Mouse (Mus musculus): Measurements from ENCODE around the gene Gtf2h4. TPM values are rescaled to one million over a fixed set of nuclear protein-coding genes. Genes with fewer than 3 reads are reported as not detected.

Gene Gtf2h4
- total and polyA plus RNA-seq, 2 experiments from 2014 or later, result 18.0 to 24.2 TPM

- Histone ChIP-seq H3K9me3 (replicated peaks; ENCODE audit: control insufficient read depth, low read length) (no peaks in the 10 kb centered on the region), H3K27ac (ENCODE audit: low read depth) (peak overlapping the region; percentile 53; the same call in 1 of the 2 replicates), H3K4me3 (ENCODE audit: low read depth, low read length) (peak overlapping the region; percentile 17; the same call in 1 of the 2 replicates), H3K9ac (replicated peaks; ENCODE audit: low read depth, low read length) (no peak overlapping the region), H3K36me3 (replicated peaks; ENCODE audit: control insufficient read depth, insufficient read depth, low read length) (no peaks in the 10 kb centered on the region), H3K4me1 (ENCODE audit: control insufficient read depth, insufficient read depth) (peaks cover 4% of the 10 kb centered on the region; the same call in 1 of the 2 replicates), H3K27me3 (ENCODE audit: control insufficient read depth, insufficient read depth, low read length) (0 out of 2 replicates have a peak, but pooled peaks cover 9% of the 10 kb centered on the region), H3K4me2 (ENCODE audit: low read depth, low read length) (peak overlapping the region; percentile 52)
- no peak for TF ChIP-seq CTCF (IDR thresholded peaks at IDR 0.05; ENCODE audit: low read depth)
- no peak for TF ChIP-seq EP300 (IDR thresholded peaks at IDR 0.05; ENCODE audit: low read depth)
- ATAC-seq (ENCODE audit: insufficient read depth, low read depth) (peak; percentile 90), DNase-seq (ENCODE audit: low spot score) (peak; percentile 88)
- 14% methylated on average over 14 of the region's 14 CpGs for WGBS
Measured at GRCm38 (mm10) chr17:35638475-35639190, 34.9 kb downstream of the Gtf2h4 start.

DNA sequence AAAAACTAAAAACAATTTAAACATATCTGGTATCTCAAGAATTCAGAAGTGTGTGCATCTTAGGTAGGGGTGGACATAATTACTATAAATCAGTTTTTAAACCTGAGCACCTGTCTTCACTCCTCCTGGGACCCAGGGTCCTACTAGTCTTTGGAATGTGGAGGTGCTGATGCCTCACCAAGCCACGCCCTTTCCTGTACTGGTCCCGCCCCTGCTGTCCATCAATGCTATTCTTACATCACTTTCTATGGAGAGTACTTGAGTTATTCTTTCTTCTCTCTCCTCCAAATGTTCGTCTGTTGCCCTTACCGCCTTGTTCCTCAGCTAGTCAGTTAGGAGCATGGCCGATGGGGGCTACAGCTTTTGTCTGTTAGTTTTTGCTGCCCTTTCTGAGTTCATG lies 37.2 kb downstream of the Gtf2h4 start:
- ATAC-seq (ENCODE audit: insufficient read depth, low read depth) (0 out of 2 replicates have a peak, but pooled peaks have one; percentile 24), DNase-seq (ENCODE audit: low spot score) (peak; percentile 28)
- Histone ChIP-seq H3K4me1 (ENCODE audit: control insufficient read depth, insufficient read depth) (peaks cover 4% of the 10 kb centered on the region; the same call in 1 of the 2 replicates), H3K4me2 (ENCODE audit: low read depth, low read length) (no peak overlapping the region; the same call in 1 of the 2 replicates), H3K27me3 (ENCODE audit: control insufficient read depth, insufficient read depth, low read length) (0 out of 2 replicates have a peak, but pooled peaks cover 8% of the 10 kb centered on the region), H3K4me3 (ENCODE audit: low read depth, low read length) (no peak overlapping the region), H3K27ac (ENCODE audit: low read depth) (no peak overlapping the region), H3K36me3 (replicated peaks; ENCODE audit: control insufficient read depth, insufficient read depth, low read length) (no peaks in the 10 kb centered on the region), H3K9ac (replicated peaks; ENCODE audit: low read depth, low read length) (no peak overlapping the region), H3K9me3 (replicated peaks; ENCODE audit: control insufficient read depth, low read length) (no peaks in the 10 kb centered on the region)
- no peak for TF ChIP-seq EP300 (IDR thresholded peaks at IDR 0.05; ENCODE audit: low read depth)
- no peak for TF ChIP-seq CTCF (IDR thresholded peaks at IDR 0.05; ENCODE audit: low read depth)
- whole genome bisulfite sequencing, result 48% methylated on average over 5 of the region's 5 CpGs

DNA sequence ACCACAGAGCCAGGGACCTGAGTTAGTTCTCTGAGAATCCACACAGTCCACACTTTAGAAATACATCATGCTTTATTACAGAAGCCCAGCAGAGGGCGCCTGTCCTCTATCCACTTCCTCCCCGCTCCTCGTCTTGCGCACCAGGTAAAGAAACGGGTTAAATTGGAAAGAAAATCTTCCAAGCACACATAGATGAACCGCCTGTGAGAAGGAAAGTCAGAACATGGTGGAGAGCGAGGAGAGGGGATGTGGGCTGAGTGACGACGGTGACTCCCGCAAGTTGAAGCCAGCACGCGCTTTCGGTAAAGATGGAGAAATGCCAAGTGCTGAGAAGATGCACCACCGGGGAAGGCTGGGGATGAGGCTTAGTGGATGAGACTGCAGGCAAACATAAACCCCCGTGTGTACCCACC lies 37.8 kb downstream of the Gtf2h4 start:
- Histone ChIP-seq H3K27ac (ENCODE audit: low read depth) (no peak overlapping the region), H3K4me2 (ENCODE audit: low read depth, low read length) (peak overlapping the region; percentile 72), H3K4me3 (ENCODE audit: low read depth, low read length) (peak overlapping the region; percentile 47), H3K9ac (replicated peaks; ENCODE audit: low read depth, low read length) (no peak overlapping the region), H3K9me3 (replicated peaks; ENCODE audit: control insufficient read depth, low read length) (no peaks in the 10 kb centered on the region), H3K36me3 (replicated peaks; ENCODE audit: control insufficient read depth, insufficient read depth, low read length) (no peaks in the 10 kb centered on the region), H3K27me3 (ENCODE audit: control insufficient read depth, insufficient read depth, low read length) (0 out of 2 replicates have a peak, but pooled peaks cover 8% of the 10 kb centered on the region), H3K4me1 (ENCODE audit: control insufficient read depth, insufficient read depth) (peaks cover 4% of the 10 kb centered on the region; the same call in 1 of the 2 replicates)
- WGBS, result under 1% methylated on average over 15 of the region's 15 CpGs
- ATAC-seq (ENCODE audit: insufficient read depth, low read depth) (peak; percentile 27; the same call in 1 of the 2 replicates), DNase-seq (ENCODE audit: low spot score) (peak; percentile 69)
- no peak for TF ChIP-seq EP300 (IDR thresholded peaks at IDR 0.05; ENCODE audit: low read depth)
- TF ChIP-seq CTCF (IDR thresholded peaks at IDR 0.05; ENCODE audit: low read depth), result peak; percentile 78

- Histone ChIP-seq H3K9me3 (replicated peaks; ENCODE audit: control insufficient read depth, low read length) (no peaks in the 10 kb centered on the region), H3K27me3 (ENCODE audit: control insufficient read depth, insufficient read depth, low read length) (0 out of 2 replicates have a peak, but pooled peaks cover 8% of the 10 kb centered on the region), H3K36me3 (replicated peaks; ENCODE audit: control insufficient read depth, insufficient read depth, low read length) (no peaks in the 10 kb centered on the region), H3K4me1 (ENCODE audit: control insufficient read depth, insufficient read depth) (peaks cover 4% of the 10 kb centered on the region; the same call in 1 of the 2 replicates), H3K9ac (replicated peaks; ENCODE audit: low read depth, low read length) (no peak overlapping the region), H3K4me2 (ENCODE audit: low read depth, low read length) (no peak overlapping the region), H3K27ac (ENCODE audit: low read depth) (no peak overlapping the region), H3K4me3 (ENCODE audit: low read depth, low read length) (no peak overlapping the region)
- no peak for TF ChIP-seq EP300 (IDR thresholded peaks at IDR 0.05; ENCODE audit: low read depth)
- TF ChIP-seq CTCF (IDR thresholded peaks at IDR 0.05; ENCODE audit: low read depth), result peak; percentile 10; the same call in 1 of the 2 replicates
- ATAC-seq (ENCODE audit: insufficient read depth, low read depth) (no peak), DNase-seq (ENCODE audit: low spot score) (no peak)
- WGBS, result 70% methylated on average over 3 of the region's 3 CpGs
Measured at GRCm38 (mm10) chr17:35635202-35635601, 38.3 kb downstream of the Gtf2h4 start.

DNA sequence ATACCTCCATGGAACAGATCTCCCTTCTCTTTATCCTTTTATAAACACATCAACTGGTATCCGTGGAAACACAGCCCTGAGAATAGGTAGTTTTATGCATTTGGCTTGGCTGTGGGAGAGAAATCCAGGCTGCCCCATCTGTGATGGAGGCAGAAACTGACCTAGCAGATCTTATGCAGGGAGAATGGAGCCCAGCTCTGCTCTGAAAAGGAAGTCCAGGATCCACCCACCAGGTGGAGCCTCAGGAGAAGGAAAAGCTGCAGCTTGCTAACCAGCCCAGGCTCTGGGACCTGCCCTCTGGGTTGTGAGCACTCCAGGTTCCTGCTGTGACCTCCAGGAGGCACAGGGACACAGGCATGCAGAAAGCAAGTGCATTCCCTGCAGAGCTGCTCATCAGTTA lies 39.5 kb downstream of the Gtf2h4 start:
- Histone ChIP-seq H3K4me1 (ENCODE audit: control insufficient read depth, insufficient read depth) (no peaks in the 10 kb centered on the region), H3K4me2 (ENCODE audit: low read depth, low read length) (no peak overlapping the region), H3K9ac (replicated peaks; ENCODE audit: low read depth, low read length) (no peak overlapping the region), H3K27me3 (ENCODE audit: control insufficient read depth, insufficient read depth, low read length) (0 out of 2 replicates have a peak, but pooled peaks cover 8% of the 10 kb centered on the region), H3K27ac (ENCODE audit: low read depth) (no peak overlapping the region), H3K9me3 (replicated peaks; ENCODE audit: control insufficient read depth, low read length) (no peaks in the 10 kb centered on the region), H3K4me3 (ENCODE audit: low read depth, low read length) (no peak overlapping the region), H3K36me3 (replicated peaks; ENCODE audit: control insufficient read depth, insufficient read depth, low read length) (no peaks in the 10 kb centered on the region)
- ATAC-seq (ENCODE audit: insufficient read depth, low read depth) (peak; percentile 40), DNase-seq (ENCODE audit: low spot score) (peak; percentile 32)
- peak; percentile 55 for TF ChIP-seq CTCF (IDR thresholded peaks at IDR 0.05; ENCODE audit: low read depth)
- TF ChIP-seq EP300 (IDR thresholded peaks at IDR 0.05; ENCODE audit: low read depth), result no peak
- WGBS, result 17% methylated on average over 1 of the region's 1 CpGs

All from heart, postnatal 0 days (tissue).